Mouse (Mus musculus): ENCODE measurements around the gene Mrps31.

Mrps31 gene

DNA sequence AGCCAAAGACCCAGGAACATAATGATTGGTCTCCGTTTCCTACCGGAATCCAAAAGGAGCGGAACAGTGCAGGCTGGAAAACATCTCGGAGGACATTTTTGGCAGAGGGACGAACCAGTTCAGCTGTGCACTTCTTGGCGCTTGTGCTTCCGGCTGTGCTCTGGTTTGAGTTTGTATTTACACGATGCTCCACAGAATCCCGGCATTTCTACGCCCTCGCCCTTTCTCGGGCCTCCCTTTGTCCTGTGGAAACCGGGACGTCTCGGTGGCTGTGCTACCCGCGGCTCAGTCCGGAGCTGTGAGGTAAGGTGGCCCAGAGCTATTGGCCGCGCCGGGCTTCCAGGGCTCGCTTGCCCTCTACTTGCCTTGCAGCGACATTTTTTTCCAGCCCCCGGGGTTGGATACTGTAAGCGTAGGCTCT is at the start of gene Mrps31:
Gene Mrps31, plus strand, starts transcription at position 80 of the 421 bp plus-strand sequence.
- DNase-seq (ENCODE audit: low spot score) = peak; percentile 90

DNA sequence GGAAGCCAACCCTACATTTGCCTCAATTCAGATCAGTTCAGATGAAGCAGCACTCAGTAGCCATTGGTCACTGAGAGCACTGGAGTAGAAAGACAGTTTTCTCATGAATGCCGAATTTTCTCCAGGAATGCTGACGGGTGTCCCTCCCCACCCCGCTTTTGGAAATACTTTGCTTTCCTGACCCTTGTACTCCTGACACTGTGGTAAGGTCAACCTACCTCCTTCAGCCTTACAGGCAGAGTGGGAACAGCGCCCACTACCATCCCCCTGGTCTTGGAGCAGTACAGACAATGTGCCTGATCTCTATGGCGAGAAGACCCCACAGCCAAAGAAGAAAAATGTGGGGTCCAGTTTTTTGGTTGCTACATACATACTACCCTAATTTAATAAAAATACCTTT is 34.9 kb upstream of the Mrps31 start:
- DNase-seq (ENCODE audit: low spot score) = no peak

DNA sequence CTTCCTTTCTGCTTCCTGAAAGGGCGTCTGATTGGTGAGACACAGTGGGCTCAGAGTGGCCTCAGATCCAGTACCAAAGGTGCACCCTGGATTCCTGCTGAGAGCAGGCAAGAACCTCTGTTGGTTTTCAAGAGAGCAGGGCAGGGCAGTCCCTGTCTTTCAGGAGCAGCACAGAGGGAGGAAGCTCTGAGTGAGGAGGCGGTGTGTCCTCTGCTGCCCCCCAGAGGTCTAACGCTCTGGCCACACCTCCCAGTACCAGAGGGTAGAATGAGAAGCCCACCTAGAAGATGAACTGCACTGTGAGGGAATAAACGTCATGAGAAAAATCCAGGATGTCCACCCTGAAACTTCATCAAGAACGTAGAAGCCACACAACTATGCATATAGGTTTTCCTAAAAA is 34.3 kb upstream of the Mrps31 start:
- no peak for DNase-seq (ENCODE audit: low spot score)

DNA sequence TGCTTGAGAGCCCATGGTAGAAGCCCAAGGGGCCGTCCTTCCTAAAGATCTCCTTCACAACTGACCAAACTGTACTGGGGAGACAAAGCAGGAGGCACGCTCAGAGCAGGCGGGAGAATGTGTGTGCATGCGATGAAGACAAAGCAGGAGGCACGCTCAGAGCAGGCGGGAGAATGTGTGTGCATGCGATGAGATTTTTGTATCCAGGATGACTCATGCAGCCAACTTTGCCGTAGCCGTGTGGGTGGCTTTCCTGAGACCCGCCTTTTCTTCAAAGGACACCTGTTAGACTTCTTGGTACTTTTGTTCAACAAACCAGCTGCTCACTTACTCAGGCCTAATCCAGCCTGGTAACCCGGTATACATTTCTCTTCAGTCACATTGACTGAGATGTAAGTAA is 30.2 kb upstream of the Mrps31 start:
- DNase-seq (ENCODE audit: low spot score) = no peak

DNA sequence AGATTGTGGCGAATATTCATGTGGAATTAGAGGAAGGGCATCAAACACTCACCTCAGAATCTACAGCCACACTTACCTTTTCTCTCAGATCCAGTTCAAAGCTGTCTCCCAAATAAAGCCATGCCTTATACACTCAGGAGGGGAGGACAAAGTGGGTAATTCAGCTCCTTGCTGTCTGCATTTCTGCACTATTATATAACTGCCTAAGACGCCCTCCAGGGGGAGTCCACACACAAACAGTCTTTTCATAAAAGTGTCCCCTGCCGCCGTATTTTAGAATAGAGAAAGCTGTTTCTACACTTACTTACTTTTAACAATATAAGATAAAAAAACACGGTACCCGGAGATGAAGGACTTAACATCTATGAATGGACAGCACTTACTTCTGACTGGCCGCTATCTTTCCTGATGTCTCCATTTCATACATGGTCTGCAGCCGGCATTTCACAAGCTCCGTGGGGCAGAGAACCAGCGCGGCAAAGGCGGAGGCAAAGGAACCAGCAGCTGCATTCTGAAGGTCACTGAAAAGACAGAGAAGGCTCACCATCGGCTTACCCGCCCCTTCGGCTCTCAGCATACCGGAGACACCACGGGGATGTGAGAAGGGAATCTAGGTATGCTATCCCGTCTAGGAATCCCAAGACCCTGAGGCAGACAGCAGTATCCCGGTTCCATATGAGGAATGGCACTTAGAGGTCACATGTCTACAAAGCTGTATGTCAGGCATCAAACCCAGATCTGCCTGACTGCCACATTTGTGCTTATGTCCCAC is 28.2 kb upstream of the Mrps31 start:
- DNase-seq (ENCODE audit: low spot score) = no peak

DNA sequence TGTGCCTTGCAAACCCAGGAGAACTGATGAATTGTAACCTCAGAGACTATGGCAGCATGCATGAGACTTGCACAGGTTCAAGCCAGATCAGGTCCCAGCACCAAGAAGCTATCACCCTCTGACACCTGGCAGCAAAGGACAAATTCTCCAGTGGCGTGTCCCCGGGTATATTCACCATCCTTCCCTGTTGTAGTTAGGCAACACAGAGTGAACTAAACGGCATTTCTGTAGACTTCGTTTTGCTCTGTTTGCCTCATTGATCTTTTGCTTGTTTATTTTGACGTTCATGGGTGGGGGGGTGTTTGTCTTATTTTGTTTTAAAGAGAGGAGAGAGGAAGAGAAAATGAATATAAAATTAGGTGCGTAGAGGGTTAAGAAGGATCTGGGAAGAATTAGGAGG is 26.0 kb upstream of the Mrps31 start:
- no peak for DNase-seq (ENCODE audit: low spot score)

DNA sequence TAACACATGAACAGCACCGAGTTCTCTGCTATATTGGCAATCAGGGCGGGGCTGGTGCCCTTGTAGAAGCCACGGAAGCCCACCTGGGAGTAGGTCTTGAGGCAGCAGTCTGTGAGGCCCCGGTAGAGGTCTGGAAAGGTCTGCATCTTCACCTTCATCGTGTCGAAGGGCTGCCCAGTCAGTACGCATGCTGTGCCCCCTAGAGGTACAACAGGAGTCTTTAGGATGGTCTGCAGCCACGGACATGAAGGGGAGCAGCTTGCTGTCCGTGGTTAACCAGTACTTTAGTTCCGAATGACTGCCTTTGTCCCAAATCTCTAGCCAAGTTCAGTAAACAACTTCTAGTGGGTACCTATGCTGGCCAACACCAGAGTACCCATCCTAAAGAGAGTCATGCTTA is 21.3 kb upstream of the Mrps31 start:
- DNase-seq (ENCODE audit: low spot score) = no peak

DNA sequence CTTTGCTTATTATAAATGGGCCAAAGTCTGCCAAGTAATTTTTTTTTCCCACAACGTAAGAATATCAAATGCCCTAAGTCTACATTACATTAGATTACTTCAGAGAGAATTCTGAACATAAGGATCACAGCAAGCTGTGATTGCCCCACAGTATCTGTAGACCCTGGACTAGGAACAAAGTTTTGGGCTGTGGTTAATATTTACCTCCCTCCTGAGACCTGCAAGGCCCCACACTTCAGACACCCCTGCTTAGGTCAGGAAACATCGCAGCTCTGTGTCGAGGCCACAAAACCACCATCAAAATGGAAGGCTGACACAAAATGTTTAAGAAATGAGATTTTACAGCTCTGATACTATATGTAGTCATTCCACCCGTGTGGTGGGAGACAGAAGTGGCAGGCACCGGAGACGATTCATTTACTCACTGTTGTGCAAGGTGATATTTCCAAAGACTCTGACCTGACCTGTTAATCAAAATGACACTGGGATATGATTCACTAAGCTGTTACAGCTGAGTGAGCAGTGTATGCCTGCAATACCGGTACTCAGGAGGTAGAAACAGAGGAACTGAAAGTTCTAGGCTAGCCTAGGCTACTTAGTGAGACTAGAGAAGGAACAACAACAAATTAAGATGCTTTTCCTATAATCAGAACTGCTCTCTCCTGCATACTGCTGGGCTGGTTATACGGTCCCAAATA is 20.2 kb upstream of the Mrps31 start:
- DNase-seq (ENCODE audit: low spot score) = no peak

DNA sequence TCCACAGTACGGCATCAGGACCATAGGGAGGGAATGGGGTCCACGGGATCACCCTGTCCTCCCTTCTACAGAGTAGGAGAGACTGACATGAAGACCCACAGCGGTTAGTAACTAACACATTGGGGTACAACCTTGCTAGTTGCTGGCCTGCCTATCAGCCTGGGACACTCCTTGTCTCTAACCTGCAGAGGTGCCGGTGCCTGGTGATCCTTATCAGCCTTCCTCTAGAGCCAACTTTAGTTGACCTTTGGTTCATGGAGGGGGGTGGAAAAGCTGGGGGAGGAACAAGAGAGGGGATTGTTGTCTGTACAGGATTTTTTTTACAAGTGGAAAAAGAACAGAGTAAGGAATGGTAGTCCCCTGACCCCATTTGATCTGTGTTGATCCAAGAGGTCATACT is 16.7 kb upstream of the Mrps31 start:
- no peak for DNase-seq (ENCODE audit: low spot score)

DNA sequence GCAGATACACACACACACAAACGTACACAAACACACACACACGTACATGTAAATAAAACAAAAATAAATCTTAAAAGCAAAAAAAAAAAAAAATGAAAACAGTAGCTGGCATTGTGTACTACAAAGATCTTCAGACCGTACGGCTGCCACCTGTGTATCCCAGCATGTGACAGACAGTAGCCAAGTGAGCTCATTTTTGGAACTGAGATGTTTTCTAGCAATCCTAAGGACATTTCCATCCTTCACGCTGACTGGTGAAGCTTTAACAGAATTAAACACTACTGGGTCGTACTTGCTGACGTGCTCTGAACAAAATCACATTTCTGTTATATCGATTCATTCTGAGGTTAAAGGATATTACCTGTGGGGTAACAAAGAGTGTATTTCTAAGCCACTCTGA is 15.9 kb upstream of the Mrps31 start:
- DNase-seq (ENCODE audit: low spot score) = no peak

DNA sequence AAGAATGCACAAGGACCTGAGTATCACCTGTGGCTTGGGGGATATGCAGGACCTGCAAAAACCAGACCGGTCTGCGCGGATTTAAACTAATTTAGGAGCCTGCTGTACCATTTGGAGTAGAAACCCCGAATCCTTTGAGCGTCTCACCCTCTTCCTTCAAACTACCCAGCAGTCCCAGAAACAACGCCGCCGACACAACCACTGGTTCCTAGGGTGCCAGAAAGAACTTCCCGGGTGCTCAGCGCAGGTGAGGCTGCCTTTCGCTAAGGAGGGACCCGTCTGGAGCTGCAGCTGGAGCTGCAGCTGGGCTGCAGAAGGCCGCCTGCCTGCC is 13.4 kb upstream of the Mrps31 start:
- peak; percentile 26 for DNase-seq (ENCODE audit: low spot score)

DNA sequence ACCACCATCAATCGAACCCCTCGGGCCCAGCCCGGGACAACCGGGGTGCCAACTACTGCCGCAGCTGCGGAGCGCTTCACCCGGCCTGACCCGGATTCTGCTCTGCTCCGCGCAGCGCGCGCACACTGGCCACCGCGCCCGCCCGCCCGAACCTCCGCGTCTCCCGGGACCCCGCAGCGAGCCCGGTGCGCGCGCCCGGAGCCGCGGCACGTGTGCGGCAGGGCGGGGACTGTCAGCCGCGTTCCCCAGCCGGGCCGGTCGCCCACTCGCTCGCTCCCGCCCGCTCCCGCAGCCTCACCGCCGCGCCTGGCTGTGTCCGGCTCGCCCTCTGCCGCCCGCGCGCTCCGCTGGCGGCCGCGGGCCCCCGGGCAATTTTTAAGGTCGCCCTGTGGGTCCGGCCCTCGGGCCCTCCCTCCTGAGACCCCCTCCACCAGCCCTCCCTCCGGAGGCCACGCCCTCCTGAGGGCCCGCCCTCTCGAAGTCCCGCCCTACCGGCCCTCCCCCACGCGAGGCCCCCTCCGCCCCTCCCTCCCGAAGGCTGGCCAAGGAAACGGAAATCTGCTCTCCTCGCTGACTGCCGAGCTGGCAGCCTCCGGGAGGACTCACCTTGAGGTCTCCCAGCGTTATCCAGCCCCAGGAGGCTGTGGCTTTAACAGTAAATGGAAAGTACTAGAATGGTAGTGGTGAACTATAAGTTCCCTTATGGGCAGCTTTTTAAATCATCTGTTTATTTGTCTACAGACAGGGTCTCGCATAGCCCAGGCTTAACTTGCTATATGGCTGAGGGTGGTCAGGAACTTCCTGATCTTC is 12.8 kb upstream of the Mrps31 start, which contains the start of gene Slc25a15:
Gene Slc25a15, minus strand, starts transcription at position 456 of the 810 bp plus-strand sequence.
- peak; percentile 69 for DNase-seq (ENCODE audit: low spot score)

DNA sequence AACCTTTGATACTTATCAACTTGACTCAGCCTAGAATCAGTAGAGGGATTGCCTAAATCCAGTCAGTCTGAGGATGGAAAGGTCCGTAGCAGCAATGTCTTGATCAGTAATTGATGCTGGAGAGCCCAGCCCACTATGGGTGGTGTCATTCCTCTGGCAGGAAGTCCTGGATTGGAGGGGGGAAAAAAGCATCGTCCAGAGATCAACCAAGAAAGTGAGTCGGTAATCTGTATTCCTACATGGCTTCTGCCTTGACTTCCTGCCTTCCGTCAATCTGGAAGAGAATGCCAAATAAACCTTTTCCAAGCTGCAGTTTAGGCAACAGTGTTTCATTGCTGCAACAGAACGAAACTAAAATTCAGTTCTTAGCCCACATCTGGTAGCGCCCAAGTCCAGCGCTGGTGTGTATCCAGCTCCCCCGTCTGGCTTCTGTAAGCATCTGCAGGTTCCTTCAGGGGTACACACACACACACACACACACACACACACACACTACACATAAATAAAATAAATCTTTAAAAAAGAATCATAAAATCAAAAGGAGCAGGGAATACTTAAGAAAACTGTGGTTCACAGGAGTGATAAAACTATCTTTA is 11.8 kb upstream of the Mrps31 start:
- no peak for DNase-seq (ENCODE audit: low spot score)

DNA sequence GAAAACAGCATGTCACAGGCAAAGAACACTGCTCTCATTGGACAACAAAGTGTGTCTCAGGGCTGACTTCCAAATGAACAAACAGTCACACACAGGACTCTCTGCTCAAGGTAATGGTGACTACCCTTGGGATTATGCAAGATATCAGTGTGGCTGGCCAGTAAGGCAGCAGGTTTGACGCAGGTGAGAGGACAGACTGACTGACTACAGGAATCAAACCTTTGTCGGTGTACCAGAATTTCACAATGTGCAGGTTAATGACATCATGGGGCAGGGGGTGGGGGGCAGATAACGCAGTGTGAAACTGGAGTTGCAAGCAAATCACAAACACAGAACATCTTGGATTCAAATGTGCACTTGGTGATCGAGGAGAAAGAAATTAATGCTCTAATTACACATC is 10.6 kb upstream of the Mrps31 start:
- DNase-seq (ENCODE audit: low spot score) = no peak

DNA sequence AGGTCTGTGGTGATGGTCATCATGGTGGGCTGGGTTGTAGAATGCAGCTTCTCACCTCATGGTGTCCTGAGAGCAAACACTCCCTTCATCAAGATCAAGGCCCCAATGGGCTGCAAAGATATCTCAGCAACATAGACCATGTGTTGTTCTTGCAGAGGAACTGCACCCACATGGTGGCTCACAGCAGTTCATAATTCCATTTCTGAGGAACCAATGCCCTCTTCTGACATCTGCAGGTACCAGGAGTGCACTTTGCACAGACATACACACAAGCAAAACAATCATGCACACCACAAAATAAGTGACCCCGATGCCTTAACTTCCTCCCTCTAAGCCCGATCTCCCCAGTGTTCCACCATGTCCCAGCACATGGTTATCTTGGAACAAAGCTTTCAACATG is 7.9 kb upstream of the Mrps31 start:
- no peak for DNase-seq (ENCODE audit: low spot score)

DNA sequence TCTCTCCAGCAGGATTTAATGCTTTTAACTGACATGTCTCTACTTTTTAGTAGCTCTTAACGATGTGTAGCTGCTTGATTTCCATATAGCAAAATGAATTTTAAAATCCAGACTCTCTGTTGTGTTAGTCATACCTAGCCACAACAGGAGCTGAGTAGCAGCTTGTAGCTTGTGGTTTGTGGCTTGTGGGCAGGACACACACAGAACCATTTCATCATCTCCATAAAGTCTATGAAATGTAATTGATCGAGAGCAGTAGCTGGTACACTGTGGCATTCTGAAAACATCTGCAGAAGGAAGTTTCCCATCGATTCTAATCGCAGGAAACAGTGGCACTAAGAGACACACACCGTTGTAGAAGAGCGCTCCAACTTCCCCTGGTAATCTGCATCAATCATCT is 5.4 kb upstream of the Mrps31 start:
- no peak for DNase-seq (ENCODE audit: low spot score)

DNA sequence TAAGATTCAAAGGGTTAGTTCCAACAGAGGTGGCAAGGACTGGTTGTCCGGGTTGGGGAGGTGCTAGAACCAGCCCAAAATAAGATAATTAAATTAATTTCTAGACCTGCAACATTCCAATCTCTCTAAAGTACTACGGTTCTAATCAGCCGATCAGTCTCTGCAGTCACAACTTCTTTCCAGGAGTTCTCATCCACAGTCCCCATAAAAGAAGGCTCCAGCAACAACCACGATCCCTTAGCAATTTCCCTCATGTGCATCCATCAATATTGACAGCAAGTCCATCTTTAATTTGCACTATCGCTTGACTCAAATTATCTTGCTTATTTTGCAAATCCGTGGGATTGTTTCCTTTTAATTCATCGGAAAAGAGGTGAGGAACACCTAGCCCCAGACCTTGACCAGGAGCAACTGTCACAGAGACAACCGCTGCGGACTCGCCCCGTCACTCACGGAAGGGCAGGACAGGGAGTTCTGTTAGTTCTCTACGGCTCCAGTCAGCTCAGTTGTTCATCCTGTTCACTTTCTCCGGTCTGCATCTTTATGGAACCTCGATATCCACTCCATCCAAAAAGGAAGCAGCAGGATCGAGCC is 376 bp upstream of the Mrps31 start:
- DNase-seq (ENCODE audit: low spot score) = no peak

DNA sequence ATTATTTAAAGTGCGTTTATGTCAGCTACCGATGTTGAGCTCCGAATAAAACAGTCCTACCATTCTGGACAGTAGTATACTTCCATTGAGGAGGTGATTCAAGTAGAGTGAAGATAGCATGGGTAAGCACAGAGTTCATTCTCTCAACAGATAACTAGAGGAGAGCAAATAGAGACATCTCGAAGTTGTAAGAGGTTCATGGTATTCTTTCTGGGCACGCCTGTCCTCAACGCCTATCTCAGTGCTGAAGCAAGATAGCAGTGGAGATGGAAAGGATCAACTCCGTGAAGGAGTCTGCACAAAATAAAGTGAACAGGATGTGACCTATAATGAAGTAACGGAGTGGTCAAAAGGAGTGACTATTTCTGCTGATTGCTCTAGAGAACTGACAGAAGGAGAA is 810 bp downstream of the Mrps31 start:
- peak; percentile 29 for DNase-seq (ENCODE audit: low spot score)

Data from c-Kit-positive CD71-positive TER-119-positive erythroid progenitor cells, embryonic 14.5 days (primary cell).